Mouse (Mus musculus) urinary bladder, postnatal 14 days (tissue): ENCODE measurements around the gene Hist2h2aa2.

Experiments
- DNase-seq: peaks from one replicate; pipeline ENCODE4 v3.0.0; 2021; ENCODE audit warnings: low spot score

Hist2h2aa2 gene

DNA sequence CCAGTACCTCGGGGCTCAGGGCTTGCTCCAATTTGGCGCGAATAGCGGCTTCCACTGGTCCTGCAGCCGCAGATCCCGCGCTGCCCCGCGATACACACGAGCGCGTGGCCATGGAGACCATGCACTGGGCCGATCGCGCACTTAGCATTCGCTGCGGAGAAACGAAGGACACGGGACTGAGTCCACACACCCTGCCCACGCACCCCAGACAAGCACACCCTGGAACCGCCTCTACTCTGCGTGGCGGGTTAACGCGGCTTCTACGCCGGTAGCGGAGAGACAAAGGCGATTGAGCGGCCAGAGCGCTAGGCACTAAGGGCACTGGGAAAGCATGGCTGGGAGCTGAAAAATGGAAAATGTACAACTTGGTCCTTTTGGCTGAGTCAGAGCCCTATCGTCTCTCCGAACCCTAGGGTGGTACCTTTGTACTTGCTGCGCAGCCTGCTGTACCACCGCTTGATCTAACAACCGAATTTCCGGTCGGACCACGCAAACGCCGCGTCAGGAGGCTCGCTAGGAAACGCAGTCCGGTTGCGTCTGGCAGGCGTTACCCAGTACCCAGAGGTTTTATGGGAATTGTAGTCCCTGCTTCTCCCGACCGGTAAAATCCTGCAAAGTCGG is 42.8 kb downstream of the Hist2h2aa2 start:
- peak; percentile 91 for DNase-seq

DNA sequence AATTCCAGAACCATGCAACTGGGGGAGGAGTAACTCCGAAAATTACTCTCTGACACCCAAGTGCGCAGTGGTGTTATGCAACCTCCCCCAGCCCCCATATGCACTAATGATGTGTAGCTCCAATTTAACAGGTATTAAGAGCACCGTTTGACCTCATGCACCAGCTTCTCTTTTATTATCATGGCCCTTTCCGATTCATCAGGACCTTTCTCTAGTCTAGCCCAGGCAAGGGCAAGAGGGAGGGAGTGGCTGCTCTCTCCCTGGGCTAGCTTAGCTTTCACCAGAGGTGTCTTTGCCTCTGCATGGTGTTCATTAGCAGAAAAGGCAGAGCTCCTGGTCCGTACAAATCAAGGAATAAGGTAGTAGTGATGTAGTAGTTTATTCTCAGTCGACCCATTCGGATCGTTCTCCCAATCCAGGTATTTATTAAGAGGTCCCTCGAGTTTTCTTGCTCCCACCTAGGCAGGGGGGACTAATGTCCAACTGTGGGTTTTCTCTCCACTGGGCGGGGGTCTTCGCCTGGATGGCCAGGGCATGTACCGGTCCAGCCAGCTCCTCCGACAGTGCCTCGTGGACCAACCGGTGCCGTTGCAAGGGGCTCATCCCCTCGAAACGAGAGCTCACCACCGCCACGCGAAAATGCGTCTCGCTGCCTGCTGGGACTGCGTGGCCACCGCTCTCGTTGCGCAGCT is 43.5 kb downstream of the Hist2h2aa2 start:
- no peak for DNase-seq

DNA sequence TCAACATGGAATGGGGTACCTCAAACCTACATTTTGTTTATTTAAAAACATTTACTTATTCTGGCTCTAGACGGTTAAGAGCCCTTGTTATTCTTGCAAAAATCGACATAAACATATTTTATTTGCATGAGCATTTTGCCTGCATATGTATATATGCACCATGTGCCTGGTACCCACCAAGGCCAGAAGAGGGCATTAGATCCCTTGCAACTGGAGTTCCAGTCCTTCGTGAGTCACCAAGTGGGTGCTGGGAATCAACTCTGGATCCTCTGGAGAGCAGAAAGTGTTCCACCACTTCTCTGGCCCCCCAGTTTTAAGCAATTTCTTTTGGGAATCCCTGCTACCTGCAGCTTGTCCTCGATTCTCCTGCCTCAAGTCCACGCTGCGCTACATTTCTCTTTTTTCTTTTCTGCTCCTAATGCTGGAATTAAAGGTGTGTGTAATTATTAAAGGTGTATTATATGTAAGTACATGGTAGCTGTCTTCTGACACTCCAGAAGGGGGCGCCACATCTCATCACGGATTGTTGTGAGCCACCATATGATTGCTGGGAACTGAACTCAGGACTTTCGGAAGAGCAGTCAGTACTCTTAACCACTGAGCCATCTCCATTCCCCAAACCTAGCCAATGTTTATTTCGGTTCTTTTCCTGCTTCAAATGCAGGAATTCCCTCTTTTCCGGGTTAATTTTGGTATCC is 44.3 kb downstream of the Hist2h2aa2 start:
- no peak for DNase-seq

DNA sequence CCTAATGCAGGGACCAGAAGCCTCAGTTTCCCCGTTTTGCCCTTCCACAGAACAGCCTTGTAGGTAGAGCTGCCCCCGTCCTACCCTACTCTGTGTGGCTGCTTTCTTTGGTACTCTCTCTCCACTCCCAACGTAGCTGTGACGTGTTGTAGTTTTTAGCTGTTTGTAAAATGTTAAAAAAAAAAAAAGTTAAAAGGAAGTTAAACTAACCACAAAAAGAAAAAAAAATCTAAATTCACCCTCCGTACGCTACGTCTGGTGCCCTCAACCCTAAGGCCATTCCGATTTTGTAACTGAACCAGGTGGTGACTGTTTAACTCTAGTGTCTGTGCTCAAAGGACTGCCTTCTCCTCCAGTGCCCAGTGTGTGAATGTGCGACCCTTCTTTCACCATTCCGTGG is 45.1 kb downstream of the Hist2h2aa2 start:
- DNase-seq = no peak

DNA sequence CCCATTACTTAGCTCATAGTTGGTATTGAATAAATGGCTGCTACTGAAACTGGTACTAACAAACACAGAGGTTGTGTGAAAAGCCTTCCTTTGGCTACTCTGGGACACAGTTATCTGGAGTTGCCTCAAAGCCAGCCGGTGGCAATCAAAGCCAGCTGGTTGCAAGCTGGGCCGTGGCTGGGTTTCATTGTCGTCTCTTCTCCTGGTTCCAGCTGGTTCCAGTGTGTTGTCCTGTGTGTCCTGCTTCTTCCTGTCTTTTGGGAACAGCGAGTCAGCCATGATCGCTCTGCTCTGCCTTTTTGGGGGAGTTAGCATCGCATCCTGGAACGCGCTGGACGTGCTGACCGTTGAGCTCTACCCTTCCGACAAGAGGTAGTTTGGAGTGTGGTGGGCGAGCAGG is 47.1 kb downstream of the Hist2h2aa2 start:
- DNase-seq = no peak
